20 mouse cellular contexts compared by ENCODE assay signal in the genomic region with DNA sequence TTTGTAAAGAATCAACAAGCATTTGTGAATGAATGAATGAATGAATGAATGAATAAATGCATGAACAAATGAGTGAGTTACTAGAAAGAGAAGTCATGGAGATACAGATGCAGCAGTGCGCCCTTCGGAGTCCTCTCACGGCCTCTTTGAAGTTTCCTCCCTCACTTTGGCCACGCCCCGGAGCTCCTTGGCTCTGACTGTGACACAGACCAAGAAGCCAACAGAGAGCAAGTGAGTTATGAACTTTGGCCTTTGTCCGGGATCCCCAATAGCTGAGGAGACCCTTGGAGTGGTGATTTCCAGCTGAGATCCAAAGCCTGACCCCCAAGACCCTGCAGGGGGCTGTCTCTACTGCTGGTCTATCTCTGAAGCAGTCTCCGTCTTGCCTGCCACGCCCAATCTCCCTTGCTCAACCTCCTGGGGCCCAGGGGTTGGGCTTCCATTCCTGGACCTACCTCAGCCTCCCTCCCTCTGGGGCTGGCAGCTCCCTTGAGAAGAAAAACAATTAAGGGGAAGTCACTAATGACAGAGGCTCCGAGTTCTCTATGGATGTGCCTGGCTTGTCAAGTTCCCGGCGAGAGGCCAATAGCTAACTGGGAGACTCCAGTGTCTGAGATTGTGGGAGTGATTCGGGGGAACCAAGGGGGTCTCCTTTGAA. TPM values are rescaled to one million over a fixed set of nuclear protein-coding genes. Genes with fewer than 3 reads are reported as not detected.
DNase-seq lines count a peak whose midpoint lies in the region; ATAC-seq and TF ChIP-seq lines count a peak whose summit lies in the region.
"Had no signal": no experiment of that assay in that cellular context is flagged by ENCODE, and none has a peak within 500 bp of the region (broad histone marks: within the 10 kb centered on the region; RNA-seq: fewer than 3 reads in every experiment).

No protein-coding gene starts in this region.

- no peak for TF ChIP-seq POLR2A in cerebellum, adult 2 months (IDR thresholded peaks at IDR 0.05; ENCODE audit: borderline replicate concordance, insufficient read depth, low read length)

- peaks cover 38% of the 10 kb centered on the region for H3K4me1 ChIP-seq in E14TG2a.4 (replicated peaks; ENCODE audit: low read depth, low read length)
- peaks cover 7% of the 10 kb centered on the region; the same call in 1 of the 2 replicates for H3K4me1 ChIP-seq in intestine, embryonic 16.5 days (ENCODE audit: control insufficient read depth, insufficient read depth, low read length)
- H3K4me1 ChIP-seq in cerebellum, adult 2 months (ENCODE audit: control insufficient read depth, insufficient read depth, low read length): peaks cover 5% of the 10 kb centered on the region
- H3K4me1 ChIP-seq: forebrain, embryonic 15.5 days; limb, embryonic 12.5 days; lung, embryonic 15.5 days had no signal

- peak; percentile 44 for DNase-seq in ES-CJ7 (ENCODE audit: low read depth, low spot score)
- peak; percentile 49 to 69 for DNase-seq in kidney, postnatal 25 days
- DNase-seq in right cerebral cortex, postnatal 10 days (ENCODE audit: low spot score in 2 of 2): no peak
- DNase-seq in cerebellum, adult 2 months: no peak
- DNase-seq in lung, postnatal 25 days (ENCODE audit: low spot score): no peak
- DNase-seq: cerebellum, postnatal 10 days; gastrocnemius, adult 2 months; heart, postnatal 10 days had no signal

- 31% methylated on average over 12 of the region's 12 CpGs for WGBS in intestine, embryonic 16.5 days
- WGBS in cerebellum, adult 2 months: 67% methylated on average over 12 of the region's 12 CpGs

- H3K9ac ChIP-seq in intestine, embryonic 16.5 days (ENCODE audit: low read depth, low read length): no peak overlapping the region
- H3K9ac ChIP-seq: forebrain, embryonic 15.5 days; hindbrain, embryonic 15.5 days; limb, embryonic 12.5 days; lung, embryonic 15.5 days had no signal

- peak overlapping the region; percentile 48 for H3K4me3 ChIP-seq in E14TG2a.4 (replicated peaks; ENCODE audit: low read length)
- H3K4me3 ChIP-seq in intestine, embryonic 16.5 days (ENCODE audit: low read length): no peak overlapping the region
- no peak overlapping the region for H3K4me3 ChIP-seq in cerebellum, adult 2 months (replicated peaks; ENCODE audit: insufficient read depth, low read depth, low read length)
- H3K4me3 ChIP-seq: embryonic facial prominence, embryonic 10.5 days; erythroblast, embryonic 14.5 days; forebrain, embryonic 15.5 days; gastrocnemius, adult 2 months; hindbrain, embryonic 15.5 days; left cerebral cortex, adult 2 months; limb, embryonic 12.5 days; lung, embryonic 15.5 days had no signal

- no peak for TF ChIP-seq CTCF in E14TG2a.4 (conservative IDR thresholded peaks at IDR 0.05; ENCODE audit: low read length)
- no peak for TF ChIP-seq CTCF in cerebellum, adult 2 months (IDR thresholded peaks at IDR 0.05; ENCODE audit: borderline replicate concordance, insufficient read depth, low read depth, low read length)

- no peaks in the 10 kb centered on the region for H3K9me3 ChIP-seq in E14TG2a.4 (ENCODE audit: low read length)
- H3K9me3 ChIP-seq in intestine, embryonic 16.5 days (ENCODE audit: control insufficient read depth, low read length): no peaks in the 10 kb centered on the region
- H3K9me3 ChIP-seq: embryonic facial prominence, embryonic 10.5 days; forebrain, embryonic 15.5 days; hindbrain, embryonic 15.5 days; limb, embryonic 12.5 days; lung, embryonic 15.5 days had no signal

- H3K27me3 ChIP-seq in E14TG2a.4 (ENCODE audit: insufficient read depth, low read length): peaks cover 21% of the 10 kb centered on the region; the same call in 1 of the 2 replicates
- H3K27me3 ChIP-seq in intestine, embryonic 16.5 days (replicated peaks; ENCODE audit: control insufficient read depth, insufficient read depth, low read length): no peaks in the 10 kb centered on the region; the same call in 1 of the 2 replicates
- H3K27me3 ChIP-seq in cerebellum, adult 2 months (ENCODE audit: control insufficient read depth, insufficient read depth, low read length): no peaks in the 10 kb centered on the region
- H3K27me3 ChIP-seq: forebrain, embryonic 15.5 days; hindbrain, embryonic 15.5 days; lung, embryonic 15.5 days had no signal

- ATAC-seq in intestine, embryonic 16.5 days: peak; percentile 72
- ATAC-seq: CD4-positive, CD25-positive, alpha-beta regulatory T cell, adult 4 months; forebrain, embryonic 15.5 days had no signal

- no peaks in the 10 kb centered on the region for H3K36me3 ChIP-seq in E14TG2a.4 (ENCODE audit: insufficient read depth, low read length)
- H3K36me3 ChIP-seq in intestine, embryonic 16.5 days (ENCODE audit: control insufficient read depth, insufficient read depth, low read length): no peaks in the 10 kb centered on the region
- H3K36me3 ChIP-seq: embryonic facial prominence, embryonic 10.5 days; forebrain, embryonic 15.5 days; hindbrain, embryonic 15.5 days; limb, embryonic 12.5 days; lung, embryonic 15.5 days had no signal

- H3K4me2 ChIP-seq in intestine, embryonic 16.5 days (ENCODE audit: low read depth, low read length): peak overlapping the region; percentile 30
- H3K4me2 ChIP-seq: forebrain, embryonic 15.5 days; hindbrain, embryonic 15.5 days; limb, embryonic 12.5 days; lung, embryonic 15.5 days had no signal

- no peak overlapping the region for H3K27ac ChIP-seq in intestine, embryonic 16.5 days (ENCODE audit: low read length)
- no peak overlapping the region for H3K27ac ChIP-seq in cerebellum, adult 2 months (ENCODE audit: insufficient read depth, low read length)
- H3K27ac ChIP-seq: embryonic facial prominence, embryonic 10.5 days; forebrain, embryonic 15.5 days; gastrocnemius, adult 2 months; hindbrain, embryonic 15.5 days; left cerebral cortex, adult 2 months; limb, embryonic 12.5 days; lung, embryonic 15.5 days had no signal

RNA-seq across cellular contexts. Expression of gene Slc22a12, which starts 58.2 kb away (rescaled TPM):
- not detected in 2 replicates for polyA plus RNA-seq in intestine, embryonic 16.5 days (2015; fragmentation: Nextera tagmentation; extraction: Ambion mirVana)
- polyA plus RNA-seq in cerebellum, adult 2 months (2012; rRNA removed): 0.15 and 0.24 TPM in 2 replicates
- polyA plus RNA-seq: CD4-positive, CD25-positive, alpha-beta regulatory T cell, adult 4 months; embryonic facial prominence, embryonic 10.5 days; erythroblast, embryonic 14.5 days; forebrain, embryonic 15.5 days; hindbrain, embryonic 15.5 days; limb, embryonic 12.5 days; stomach, embryonic 14.5 days; thymus, postnatal 0 days had no signal

Comparison
In these comparisons a context has a peak if more than half of its experiments do, and no peak if none do; other contexts are left out.
1. DNase-seq: peak in ES-CJ7 (single experiment) and kidney, postnatal 25 days (2 of 2); none in right cerebral cortex, postnatal 10 days (0 of 2), cerebellum, adult 2 months (0 of 2) and lung, postnatal 25 days (single experiment).